8 mouse cellular contexts compared by ENCODE assay signal in genomic region chr3:89268916-89269315, GRCm38 (mm10). TPM values are rescaled to one million over a fixed set of nuclear protein-coding genes. Genes with fewer than 3 reads are reported as not detected.
A peak's percentile ranks its signal among the peaks of the same experiment; 100 is the strongest.
DNase-seq lines count a peak whose midpoint lies in the region; ATAC-seq and TF ChIP-seq lines count a peak whose summit lies in the region.

No protein-coding gene starts in this region.

- peaks cover 25% of the 10 kb centered on the region for H3K4me1 ChIP-seq in forebrain, postnatal 0 days (ENCODE audit: insufficient read depth)
- H3K4me1 ChIP-seq in forebrain, embryonic 14.5 days (ENCODE audit: control insufficient read depth, insufficient read depth, low read length) = peaks cover 19% of the 10 kb centered on the region
- H3K4me1 ChIP-seq in lung, embryonic 14.5 days (ENCODE audit: insufficient read depth) = peaks cover 13% of the 10 kb centered on the region
- peaks cover 56% of the 10 kb centered on the region for H3K4me1 ChIP-seq in limb, embryonic 10.5 days
- peaks cover 34% of the 10 kb centered on the region for H3K4me1 ChIP-seq in stomach, embryonic 14.5 days (ENCODE audit: control insufficient read depth, insufficient read depth, low read length)

- H3K27me3 ChIP-seq in forebrain, postnatal 0 days (ENCODE audit: insufficient read depth, low read length) = no peaks in the 10 kb centered on the region
- no peaks in the 10 kb centered on the region for H3K27me3 ChIP-seq in forebrain, embryonic 14.5 days (replicated peaks; ENCODE audit: control insufficient read depth, insufficient read depth, low read length)
- no peaks in the 10 kb centered on the region for H3K27me3 ChIP-seq in lung, embryonic 14.5 days (ENCODE audit: insufficient read depth, low read length)
- no peaks in the 10 kb centered on the region for H3K27me3 ChIP-seq in limb, embryonic 10.5 days (ENCODE audit: low read depth, poor library complexity, severe bottlenecking)
- H3K27me3 ChIP-seq in stomach, embryonic 14.5 days (ENCODE audit: control insufficient read depth, insufficient read depth, low read length) = no peaks in the 10 kb centered on the region

- no peaks in the 10 kb centered on the region for H3K36me3 ChIP-seq in forebrain, postnatal 0 days (ENCODE audit: insufficient read depth)
- H3K36me3 ChIP-seq in forebrain, embryonic 14.5 days (ENCODE audit: control insufficient read depth, insufficient read depth, low read length) = no peaks in the 10 kb centered on the region
- peaks cover 28% of the 10 kb centered on the region for H3K36me3 ChIP-seq in lung, embryonic 14.5 days (ENCODE audit: insufficient read depth)
- H3K36me3 ChIP-seq in limb, embryonic 10.5 days = peaks cover 26% of the 10 kb centered on the region
- no peaks in the 10 kb centered on the region; the same call in 1 of the 2 replicates for H3K36me3 ChIP-seq in stomach, embryonic 14.5 days (ENCODE audit: control insufficient read depth, insufficient read depth, low read length)

- peak overlapping the region; percentile 86; the same call in 1 of the 2 replicates for H3K4me2 ChIP-seq in forebrain, postnatal 0 days (ENCODE audit: low read depth)
- no peak overlapping the region for H3K4me2 ChIP-seq in forebrain, embryonic 14.5 days (ENCODE audit: low read length)
- peak overlapping the region; percentile 77 for H3K4me2 ChIP-seq in lung, embryonic 14.5 days
- 0 out of 2 replicates have a peak overlapping the region, but pooled peaks have one; percentile 64 for H3K4me2 ChIP-seq in stomach, embryonic 14.5 days (replicated peaks; ENCODE audit: low read depth, low read length)

- no peaks in the 10 kb centered on the region for H3K9me3 ChIP-seq in forebrain, postnatal 0 days (ENCODE audit: low read length)
- H3K9me3 ChIP-seq in forebrain, embryonic 14.5 days (replicated peaks; ENCODE audit: control insufficient read depth, low read length) = no peaks in the 10 kb centered on the region
- no peaks in the 10 kb centered on the region for H3K9me3 ChIP-seq in lung, embryonic 14.5 days (ENCODE audit: low read depth, low read length)
- no peaks in the 10 kb centered on the region for H3K9me3 ChIP-seq in limb, embryonic 10.5 days (replicated peaks)
- H3K9me3 ChIP-seq in stomach, embryonic 14.5 days (ENCODE audit: control insufficient read depth, low read depth, low read length) = no peaks in the 10 kb centered on the region

- no peak for ATAC-seq in forebrain, postnatal 0 days
- ATAC-seq in forebrain, embryonic 14.5 days = no peak
- no peak for ATAC-seq in lung, embryonic 14.5 days (ENCODE audit: insufficient read depth)
- ATAC-seq in stomach, embryonic 14.5 days (ENCODE audit: insufficient number of reproducible peaks, insufficient read depth, low FRiP score, low read depth) = no peak

- no peak for TF ChIP-seq CTCF in forebrain, postnatal 0 days (IDR thresholded peaks at IDR 0.05; ENCODE audit: low read depth)
- no peak for TF ChIP-seq CTCF in lung, embryonic 14.5 days (IDR thresholded peaks at IDR 0.05; ENCODE audit: low read depth)

- WGBS in forebrain, postnatal 0 days = 54% methylated on average over 8 of the region's 8 CpGs
- WGBS in forebrain, embryonic 14.5 days = 49% methylated on average over 8 of the region's 8 CpGs
- WGBS in lung, embryonic 14.5 days = 60% methylated on average over 8 of the region's 8 CpGs
- 49% methylated on average over 8 of the region's 8 CpGs for WGBS in limb, embryonic 10.5 days
- WGBS in stomach, embryonic 14.5 days = 61% methylated on average over 8 of the region's 8 CpGs

- H3K27ac ChIP-seq in forebrain, postnatal 0 days (ENCODE audit: low read depth, low read length) = no peak overlapping the region
- H3K27ac ChIP-seq in forebrain, embryonic 14.5 days (ENCODE audit: low read depth, low read length) = no peak overlapping the region
- H3K27ac ChIP-seq in lung, embryonic 14.5 days (ENCODE audit: low read depth) = peak overlapping the region; percentile 19; the same call in 1 of the 2 replicates
- H3K27ac ChIP-seq in limb, embryonic 10.5 days = 0 out of 2 replicates have a peak overlapping the region, but pooled peaks have one; percentile 5
- H3K27ac ChIP-seq in stomach, embryonic 14.5 days (ENCODE audit: low read length) = no peak overlapping the region; the same call in 1 of the 2 replicates

- no peak for DNase-seq in forebrain, postnatal 0 days
- no peak for DNase-seq in forebrain, embryonic 14.5 days (ENCODE audit: low spot score)
- no peak for DNase-seq in lung, embryonic 14.5 days
- DNase-seq in lung, postnatal 14 days = no peak
- DNase-seq in limb, embryonic 10.5 days (ENCODE audit: low spot score) = no peak
- no peak for DNase-seq in frontal cortex, adult 2 months (ENCODE audit: extremely low spot score in 1 of 2, low spot score in 1 of 2)
- no peak for DNase-seq in kidney, postnatal 14 days

- no peak overlapping the region for H3K9ac ChIP-seq in forebrain, postnatal 0 days
- H3K9ac ChIP-seq in forebrain, embryonic 14.5 days (ENCODE audit: low read length) = no peak overlapping the region
- no peak overlapping the region for H3K9ac ChIP-seq in lung, embryonic 14.5 days
- H3K9ac ChIP-seq in stomach, embryonic 14.5 days (replicated peaks; ENCODE audit: low read depth, low read length) = no peak overlapping the region

- H3K4me3 ChIP-seq in forebrain, postnatal 0 days (ENCODE audit: low read depth, low read length) = no peak overlapping the region
- no peak overlapping the region for H3K4me3 ChIP-seq in forebrain, embryonic 14.5 days (ENCODE audit: low read depth, low read length)
- no peak overlapping the region; the same call in 1 of the 2 replicates for H3K4me3 ChIP-seq in lung, embryonic 14.5 days (ENCODE audit: low read depth, low read length)
- H3K4me3 ChIP-seq in limb, embryonic 10.5 days = 0 out of 2 replicates have a peak overlapping the region, but pooled peaks have one; percentile 54
- no peak overlapping the region for H3K4me3 ChIP-seq in stomach, embryonic 14.5 days (ENCODE audit: low read depth, low read length)

RNA-seq across cellular contexts. Expression of gene Slc50a1, which starts 1.5 kb away (rescaled TPM):
- total RNA-seq in forebrain, postnatal 0 days (2014; rRNA removed) = 22.1 and 26.7 TPM in 2 replicates
- 34.8 and 36.8 TPM in 2 replicates for polyA plus RNA-seq in forebrain, postnatal 0 days (2015; fragmentation: Nextera tagmentation; extraction: Ambion mirVana)
- 32.4 and 38.4 TPM in 2 replicates for polyA plus RNA-seq in forebrain, embryonic 14.5 days (2014; fragmentation: Nextera tagmentation; extraction: Ambion mirVana)
- 58.5 and 60.2 TPM in 2 replicates for polyA plus RNA-seq in lung, embryonic 14.5 days (2014; fragmentation: Nextera tagmentation; extraction: Ambion mirVana)
- 33.2 and 41.3 TPM in 2 replicates for polyA plus RNA-seq in limb, embryonic 10.5 days (2016; fragmentation: Nextera tagmentation; extraction: Ambion mirVana)
- polyA plus RNA-seq in stomach, embryonic 14.5 days (2014; fragmentation: Nextera tagmentation; extraction: Ambion mirVana) = 86.5 TPM in 2 replicates
- polyA plus RNA-seq in frontal cortex, adult 2 months (2012; rRNA removed) = 90.0 and 93.9 TPM in 2 replicates

RNA-seq across cellular contexts. Expression of gene Dpm3, which starts 9.8 kb away (rescaled TPM):
- 66.7 and 160 TPM in 2 replicates for total RNA-seq in forebrain, postnatal 0 days (2014; rRNA removed)
- 74.9 and 96.8 TPM in 2 replicates for polyA plus RNA-seq in forebrain, postnatal 0 days (2015; fragmentation: Nextera tagmentation; extraction: Ambion mirVana)
- 91.5 and 112 TPM in 2 replicates for polyA plus RNA-seq in forebrain, embryonic 14.5 days (2014; fragmentation: Nextera tagmentation; extraction: Ambion mirVana)
- polyA plus RNA-seq in lung, embryonic 14.5 days (2014; fragmentation: Nextera tagmentation; extraction: Ambion mirVana) = 118 and 119 TPM in 2 replicates
- 82.5 and 84.0 TPM in 2 replicates for polyA plus RNA-seq in limb, embryonic 10.5 days (2016; fragmentation: Nextera tagmentation; extraction: Ambion mirVana)
- 144 and 186 TPM in 2 replicates for polyA plus RNA-seq in stomach, embryonic 14.5 days (2014; fragmentation: Nextera tagmentation; extraction: Ambion mirVana)
- 131 and 188 TPM in 2 replicates for polyA plus RNA-seq in frontal cortex, adult 2 months (2012; rRNA removed)

RNA-seq across cellular contexts. Expression of gene Efna1, which starts 12.0 kb away (rescaled TPM):
- total RNA-seq in forebrain, postnatal 0 days (2014; rRNA removed) = 5.5 and 8.4 TPM in 2 replicates
- 10.8 and 11.1 TPM in 2 replicates for polyA plus RNA-seq in forebrain, postnatal 0 days (2015; fragmentation: Nextera tagmentation; extraction: Ambion mirVana)
- polyA plus RNA-seq in forebrain, embryonic 14.5 days (2014; fragmentation: Nextera tagmentation; extraction: Ambion mirVana) = 10.5 and 11.6 TPM in 2 replicates
- polyA plus RNA-seq in lung, embryonic 14.5 days (2014; fragmentation: Nextera tagmentation; extraction: Ambion mirVana) = 68.3 and 70.4 TPM in 2 replicates
- 29.8 and 36.8 TPM in 2 replicates for polyA plus RNA-seq in limb, embryonic 10.5 days (2016; fragmentation: Nextera tagmentation; extraction: Ambion mirVana)
- polyA plus RNA-seq in stomach, embryonic 14.5 days (2014; fragmentation: Nextera tagmentation; extraction: Ambion mirVana) = 39.3 and 45.0 TPM in 2 replicates
- 7.3 and 7.9 TPM in 2 replicates for polyA plus RNA-seq in frontal cortex, adult 2 months (2012; rRNA removed)

RNA-seq across cellular contexts. Expression of gene Trim46, which starts 22.8 kb away (rescaled TPM):
- total RNA-seq in forebrain, postnatal 0 days (2014; rRNA removed) = 83.0 and 98.3 TPM in 2 replicates
- 56.0 and 63.5 TPM in 2 replicates for polyA plus RNA-seq in forebrain, postnatal 0 days (2015; fragmentation: Nextera tagmentation; extraction: Ambion mirVana)
- 34.0 and 50.3 TPM in 2 replicates for polyA plus RNA-seq in forebrain, embryonic 14.5 days (2014; fragmentation: Nextera tagmentation; extraction: Ambion mirVana)
- 5.7 and 6.3 TPM in 2 replicates for polyA plus RNA-seq in lung, embryonic 14.5 days (2014; fragmentation: Nextera tagmentation; extraction: Ambion mirVana)
- polyA plus RNA-seq in limb, embryonic 10.5 days (2016; fragmentation: Nextera tagmentation; extraction: Ambion mirVana) = 3.4 and 6.1 TPM in 2 replicates
- 4.9 and 5.1 TPM in 2 replicates for polyA plus RNA-seq in stomach, embryonic 14.5 days (2014; fragmentation: Nextera tagmentation; extraction: Ambion mirVana)
- 96.7 and 99.7 TPM in 2 replicates for polyA plus RNA-seq in frontal cortex, adult 2 months (2012; rRNA removed)

RNA-seq across cellular contexts. Expression of gene Krtcap2, which starts 23.1 kb away (rescaled TPM):
- 67.0 and 68.1 TPM in 2 replicates for total RNA-seq in forebrain, postnatal 0 days (2014; rRNA removed)
- polyA plus RNA-seq in forebrain, postnatal 0 days (2015; fragmentation: Nextera tagmentation; extraction: Ambion mirVana) = 221 and 244 TPM in 2 replicates
- 197 and 234 TPM in 2 replicates for polyA plus RNA-seq in forebrain, embryonic 14.5 days (2014; fragmentation: Nextera tagmentation; extraction: Ambion mirVana)
- 293 and 312 TPM in 2 replicates for polyA plus RNA-seq in lung, embryonic 14.5 days (2014; fragmentation: Nextera tagmentation; extraction: Ambion mirVana)
- polyA plus RNA-seq in limb, embryonic 10.5 days (2016; fragmentation: Nextera tagmentation; extraction: Ambion mirVana) = 272 and 282 TPM in 2 replicates
- 297 and 314 TPM in 2 replicates for polyA plus RNA-seq in stomach, embryonic 14.5 days (2014; fragmentation: Nextera tagmentation; extraction: Ambion mirVana)
- polyA plus RNA-seq in frontal cortex, adult 2 months (2012; rRNA removed) = 53.0 and 66.4 TPM in 2 replicates

Comparison
In these comparisons a context has a peak if more than half of its experiments do, and no peak if none do; other contexts are left out.
1. H3K27ac ChIP-seq: peak in lung, embryonic 14.5 days (single experiment) and limb, embryonic 10.5 days (single experiment); none in forebrain, postnatal 0 days (single experiment), forebrain, embryonic 14.5 days (single experiment) and stomach, embryonic 14.5 days (single experiment).